Mouse (Mus musculus): ENCODE measurements around the gene Ldah. TPM values are rescaled to one million over a fixed set of nuclear protein-coding genes. Genes with fewer than 3 reads are reported as not detected.
"Not testable (repeated sequence)": the region's sequence is repeated elsewhere in the genome, so short reads cannot be mapped to it uniquely, and the experiment has no call there.

The Ldah gene
- polyA plus RNA-seq (2014; fragmentation: Nextera tagmentation; extraction: Ambion mirVana): 65.7 and 70.4 TPM in 2 replicates

DNA sequence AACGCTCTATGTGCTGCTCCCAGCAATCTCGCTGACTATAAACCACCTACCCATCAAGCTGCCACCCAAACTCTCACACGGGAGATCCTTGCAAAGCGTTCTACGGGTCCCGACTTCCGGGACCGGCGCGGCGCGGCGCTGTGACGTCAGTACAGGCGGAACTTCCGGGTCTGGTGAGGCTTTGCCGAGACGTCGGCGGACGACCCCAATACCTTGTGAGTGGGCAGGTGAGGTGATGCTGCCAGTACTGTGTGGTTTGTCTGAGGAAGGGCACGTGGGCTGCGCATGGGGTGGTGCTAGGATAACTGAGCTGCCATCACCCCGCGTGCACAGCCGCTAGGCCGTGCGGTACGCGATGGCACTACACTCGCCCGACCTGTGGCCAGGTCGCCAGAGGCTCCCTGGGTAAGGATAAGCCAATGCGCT lies at the start of gene Ldah:
Gene Ldah (plus strand): TSS at position 130 of the 426 bp plus-strand sequence.
- Histone ChIP-seq H3K36me3 (ENCODE audit: control insufficient read depth, insufficient read depth, low read length) (no peaks in the 10 kb centered on the region), H3K4me2 (ENCODE audit: low read length) (peak within 1 kb of the TSS; percentile 68), H3K27me3 (ENCODE audit: control insufficient read depth, insufficient read depth, low read length) (no peaks in the 10 kb centered on the region), H3K9me3 (ENCODE audit: control insufficient read depth, low read length) (no peaks in the 10 kb centered on the region; the same call in 1 of the 2 replicates), H3K9ac (replicated peaks; ENCODE audit: low read length) (peak within 1 kb of the TSS; percentile 80), H3K27ac (replicated peaks; ENCODE audit: low read depth, low read length) (peak within 1 kb of the TSS; percentile 77), H3K4me3 (replicated peaks; ENCODE audit: low read depth, low read length) (peak within 1 kb of the TSS; percentile 76), H3K4me1 (ENCODE audit: control insufficient read depth, insufficient read depth, low read length) (peaks cover 12% of the 10 kb centered on the region; the same call in 1 of the 2 replicates)
- peak; percentile 99 for ATAC-seq (ENCODE audit: low FRiP score, low TSS enrichment)
- under 1% methylated on average over 34 of the region's 34 CpGs for WGBS
- peak; percentile 96 for DNase-seq

DNA sequence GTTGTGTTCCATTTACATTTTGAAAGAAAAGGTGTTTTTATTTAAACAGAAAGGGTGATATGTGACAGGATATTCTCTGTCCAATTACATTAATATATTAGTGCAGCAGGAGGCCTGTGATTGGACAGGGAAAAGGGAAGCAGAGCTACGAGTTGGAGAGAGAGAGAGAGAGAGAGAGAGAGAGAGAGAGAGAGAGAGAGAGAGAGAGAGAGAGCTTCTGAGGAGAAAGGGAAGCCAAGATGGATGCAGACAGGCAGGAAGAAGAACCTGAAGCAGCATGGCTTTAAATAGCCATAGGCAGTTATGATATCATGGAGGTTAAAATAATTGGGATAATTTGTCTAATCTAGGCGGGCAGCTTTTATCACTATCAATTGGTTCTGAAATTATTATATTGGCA lies 40.2 kb upstream of the Ldah start:
- H3K9me3 ChIP-seq (ENCODE audit: control insufficient read depth, low read length): no peaks in the 10 kb centered on the region
- H3K4me2 ChIP-seq (ENCODE audit: low read length): no peak overlapping the region
- DNase-seq: no peak
- no peak overlapping the region for H3K9ac ChIP-seq (replicated peaks; ENCODE audit: low read length)
- no peaks in the 10 kb centered on the region for H3K27me3 ChIP-seq (ENCODE audit: control insufficient read depth, insufficient read depth, low read length)
- ATAC-seq (ENCODE audit: low FRiP score, low TSS enrichment): no peak
- H3K4me1 ChIP-seq (ENCODE audit: control insufficient read depth, insufficient read depth, low read length): no peaks in the 10 kb centered on the region
- no peaks in the 10 kb centered on the region for H3K36me3 ChIP-seq (ENCODE audit: control insufficient read depth, insufficient read depth, low read length)
- 85% methylated on average over 2 of the region's 2 CpGs for WGBS
- no peak overlapping the region for H3K27ac ChIP-seq (replicated peaks; ENCODE audit: low read depth, low read length)
- H3K4me3 ChIP-seq (replicated peaks; ENCODE audit: low read depth, low read length): no peak overlapping the region

DNA sequence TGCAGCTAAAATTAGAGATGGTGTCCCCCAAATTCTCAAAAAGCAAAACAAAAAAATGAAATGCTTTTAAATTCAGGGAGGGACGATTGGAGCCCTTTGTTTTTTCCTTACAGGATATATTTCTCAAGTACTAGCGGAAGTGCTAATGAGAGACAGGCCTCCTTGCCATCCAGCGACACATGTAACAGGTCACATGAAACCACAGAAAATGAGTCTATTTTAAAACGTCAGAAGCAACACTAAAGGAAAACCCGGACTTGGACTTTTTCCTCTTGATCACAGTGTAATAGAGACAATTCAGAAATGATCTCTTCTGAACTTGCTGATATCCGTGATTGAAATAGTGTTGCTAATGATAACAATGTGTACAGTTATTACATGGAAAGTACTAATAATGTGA lies 27.0 kb upstream of the Ldah start:
- H3K27ac ChIP-seq (replicated peaks; ENCODE audit: low read depth, low read length): no peak overlapping the region
- H3K4me3 ChIP-seq (replicated peaks; ENCODE audit: low read depth, low read length): no peak overlapping the region
- no peaks in the 10 kb centered on the region for H3K4me1 ChIP-seq (ENCODE audit: control insufficient read depth, insufficient read depth, low read length)
- ATAC-seq (ENCODE audit: low FRiP score, low TSS enrichment) (no peak), DNase-seq (no peak)
- H3K36me3 ChIP-seq (ENCODE audit: control insufficient read depth, insufficient read depth, low read length): no peaks in the 10 kb centered on the region
- H3K9ac ChIP-seq (replicated peaks; ENCODE audit: low read length): no peak overlapping the region
- H3K27me3 ChIP-seq (ENCODE audit: control insufficient read depth, insufficient read depth, low read length): no peaks in the 10 kb centered on the region
- WGBS: 74% methylated on average over 6 of the region's 6 CpGs
- no peak overlapping the region for H3K4me2 ChIP-seq (ENCODE audit: low read length)
- H3K9me3 ChIP-seq (ENCODE audit: control insufficient read depth, low read length): no peaks in the 10 kb centered on the region

DNA sequence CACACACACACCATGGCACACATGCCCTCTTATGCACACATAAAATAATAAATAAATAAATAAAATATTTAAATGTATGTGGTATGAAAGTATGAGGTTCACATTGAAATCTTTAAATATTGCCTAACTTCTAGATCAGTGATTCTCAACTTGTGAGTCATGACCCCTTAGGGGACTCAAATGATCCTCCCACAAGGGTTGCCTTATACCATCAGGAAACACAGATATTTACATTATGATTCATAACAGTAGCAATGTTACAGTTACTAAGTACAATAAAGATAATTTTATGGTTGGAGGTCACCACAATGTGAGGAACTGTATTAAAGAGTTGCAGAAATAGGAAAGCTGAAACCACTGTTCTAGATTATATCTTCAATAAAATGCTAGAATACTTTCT lies 26.2 kb upstream of the Ldah start:
- Histone ChIP-seq H3K27ac (replicated peaks; ENCODE audit: low read depth, low read length) (no peak overlapping the region), H3K27me3 (ENCODE audit: control insufficient read depth, insufficient read depth, low read length) (no peaks in the 10 kb centered on the region), H3K4me3 (replicated peaks; ENCODE audit: low read depth, low read length) (no peak overlapping the region), H3K4me1 (ENCODE audit: control insufficient read depth, insufficient read depth, low read length) (no peaks in the 10 kb centered on the region), H3K4me2 (ENCODE audit: low read length) (no peak overlapping the region), H3K9ac (replicated peaks; ENCODE audit: low read length) (no peak overlapping the region), H3K9me3 (ENCODE audit: control insufficient read depth, low read length) (no peaks in the 10 kb centered on the region), H3K36me3 (ENCODE audit: control insufficient read depth, insufficient read depth, low read length) (no peaks in the 10 kb centered on the region)
- ATAC-seq (ENCODE audit: low FRiP score, low TSS enrichment) (no peak), DNase-seq (no peak)

DNA sequence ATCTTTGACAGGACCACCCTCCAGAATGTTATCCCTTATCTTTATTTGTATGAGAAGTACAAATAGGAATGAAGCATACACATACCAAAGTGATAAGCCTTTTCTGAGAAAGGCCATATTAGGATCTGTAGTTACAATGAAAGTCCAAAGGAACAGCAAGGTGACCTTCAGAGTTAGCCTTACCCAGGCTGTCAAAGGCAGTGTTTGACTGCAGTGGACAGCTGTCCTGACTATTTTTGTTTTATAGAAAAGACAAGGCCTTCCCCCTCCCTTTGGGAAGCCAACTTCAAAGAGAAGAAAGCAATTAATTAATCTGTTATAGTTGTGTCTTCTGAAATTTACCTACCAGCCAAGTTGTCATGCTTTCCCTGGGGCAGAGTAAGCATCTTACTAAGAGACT lies 23.4 kb upstream of the Ldah start:
- no peaks in the 10 kb centered on the region for H3K9me3 ChIP-seq (ENCODE audit: control insufficient read depth, low read length)
- DNase-seq (no peak), ATAC-seq (ENCODE audit: low FRiP score, low TSS enrichment) (no peak)
- H3K27ac ChIP-seq (replicated peaks; ENCODE audit: low read depth, low read length): no peak overlapping the region
- H3K4me3 ChIP-seq (replicated peaks; ENCODE audit: low read depth, low read length): no peak overlapping the region
- H3K4me2 ChIP-seq (ENCODE audit: low read length): no peak overlapping the region
- no peaks in the 10 kb centered on the region for H3K27me3 ChIP-seq (ENCODE audit: control insufficient read depth, insufficient read depth, low read length)
- H3K36me3 ChIP-seq (ENCODE audit: control insufficient read depth, insufficient read depth, low read length): no peaks in the 10 kb centered on the region
- H3K4me1 ChIP-seq (ENCODE audit: control insufficient read depth, insufficient read depth, low read length): no peaks in the 10 kb centered on the region
- no peak overlapping the region for H3K9ac ChIP-seq (replicated peaks; ENCODE audit: low read length)

DNA sequence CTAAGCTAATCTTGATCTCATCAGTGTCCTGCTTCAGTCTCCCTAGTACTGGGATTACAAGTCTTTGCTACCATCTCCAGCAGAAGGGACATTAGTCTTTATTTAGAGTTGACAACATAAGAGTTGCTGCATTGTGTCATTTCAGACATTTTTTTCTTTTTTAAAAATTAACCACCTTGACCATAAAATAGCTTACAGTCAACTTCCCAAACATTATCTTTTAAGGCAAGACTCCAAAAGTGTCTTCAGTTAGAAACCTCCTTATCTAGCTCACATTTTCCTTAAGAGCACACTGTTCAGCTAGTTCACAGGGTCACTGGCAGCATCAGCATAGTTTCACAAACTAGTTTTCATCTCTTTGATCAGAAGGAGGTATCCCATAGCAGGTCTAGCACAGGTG lies 19.7 kb upstream of the Ldah start:
- Histone ChIP-seq H3K9ac (replicated peaks; ENCODE audit: low read length) (no peak overlapping the region), H3K9me3 (ENCODE audit: control insufficient read depth, low read length) (no peaks in the 10 kb centered on the region), H3K36me3 (ENCODE audit: control insufficient read depth, insufficient read depth, low read length) (no peaks in the 10 kb centered on the region), H3K27ac (replicated peaks; ENCODE audit: low read depth, low read length) (no peak overlapping the region), H3K4me3 (replicated peaks; ENCODE audit: low read depth, low read length) (no peak overlapping the region), H3K4me1 (ENCODE audit: control insufficient read depth, insufficient read depth, low read length) (no peaks in the 10 kb centered on the region), H3K27me3 (ENCODE audit: control insufficient read depth, insufficient read depth, low read length) (no peaks in the 10 kb centered on the region), H3K4me2 (ENCODE audit: low read length) (no peak overlapping the region)
- DNase-seq (no peak), ATAC-seq (ENCODE audit: low FRiP score, low TSS enrichment) (no peak)

DNA sequence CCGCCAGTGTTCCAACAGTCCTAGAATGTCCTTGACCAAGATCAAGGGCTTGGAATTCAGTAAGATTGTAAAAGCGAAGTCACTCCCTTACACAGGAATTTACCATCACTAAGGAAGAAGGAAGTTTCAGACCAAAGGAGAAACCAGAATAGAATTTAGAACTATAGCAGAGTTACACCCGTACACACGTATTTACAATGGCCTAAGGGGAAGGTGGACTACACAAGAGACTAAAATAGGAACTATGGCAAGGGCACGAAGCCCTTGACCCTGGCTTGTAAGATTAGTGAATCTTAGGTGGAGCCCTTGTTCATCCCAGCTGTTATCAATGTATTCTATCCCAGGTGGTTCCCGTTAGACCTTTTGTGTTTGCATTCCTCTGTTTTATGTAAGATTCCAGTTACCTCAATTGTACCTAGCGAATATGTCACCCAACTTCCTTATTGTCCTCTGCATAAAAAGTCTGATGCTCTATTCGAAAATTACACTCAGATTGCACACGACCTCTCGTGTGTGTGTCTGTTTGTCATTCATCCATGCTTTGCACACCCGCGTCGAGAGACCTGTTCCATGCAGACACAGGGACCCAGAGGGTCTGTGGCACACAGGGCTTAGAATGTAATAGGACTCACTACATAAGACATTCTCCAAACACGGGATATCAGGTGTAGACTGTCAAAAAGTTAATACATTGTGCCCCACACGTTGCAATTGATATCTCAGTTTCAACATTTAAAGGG lies 18.9 kb upstream of the Ldah start:
- not testable (repeated sequence) for H3K27me3 ChIP-seq (ENCODE audit: control insufficient read depth, insufficient read depth, low read length); ATAC-seq (ENCODE audit: low FRiP score, low TSS enrichment); DNase-seq

DNA sequence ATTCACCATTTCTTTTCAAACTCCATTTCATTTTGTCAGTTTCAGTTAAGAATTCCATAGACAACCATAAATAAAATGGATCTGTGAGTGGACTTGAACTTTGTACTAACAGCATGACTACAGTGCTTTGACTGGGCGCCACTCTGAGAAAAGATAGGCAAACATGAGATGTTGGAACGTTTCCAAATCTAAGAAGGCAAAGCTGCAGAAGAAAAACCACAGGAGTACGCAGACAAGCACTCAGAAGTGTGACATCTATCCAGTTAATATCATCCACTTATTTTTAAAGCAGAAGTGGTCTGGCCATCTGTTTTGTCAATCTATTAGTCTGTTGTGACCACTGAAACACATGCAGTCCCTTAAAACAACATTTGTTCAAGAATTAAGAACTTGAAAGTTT lies 18.2 kb upstream of the Ldah start:
- Histone ChIP-seq H3K36me3 (ENCODE audit: control insufficient read depth, insufficient read depth, low read length) (no peaks in the 10 kb centered on the region), H3K9ac (replicated peaks; ENCODE audit: low read length) (no peak overlapping the region), H3K4me3 (replicated peaks; ENCODE audit: low read depth, low read length) (no peak overlapping the region), H3K27ac (replicated peaks; ENCODE audit: low read depth, low read length) (no peak overlapping the region), H3K9me3 (ENCODE audit: control insufficient read depth, low read length) (no peaks in the 10 kb centered on the region), H3K4me2 (ENCODE audit: low read length) (no peak overlapping the region), H3K27me3 (ENCODE audit: control insufficient read depth, insufficient read depth, low read length) (no peaks in the 10 kb centered on the region), H3K4me1 (ENCODE audit: control insufficient read depth, insufficient read depth, low read length) (no peaks in the 10 kb centered on the region)
- ATAC-seq (ENCODE audit: low FRiP score, low TSS enrichment) (no peak), DNase-seq (no peak)
- 73% methylated on average over 3 of the region's 3 CpGs for WGBS

More for the DNA sequence above, 18.9 kb upstream of the Ldah start:
- not testable (repeated sequence) for H3K4me3 ChIP-seq (replicated peaks; ENCODE audit: low read depth, low read length); H3K4me1 ChIP-seq (ENCODE audit: control insufficient read depth, insufficient read depth, low read length); H3K36me3 ChIP-seq (ENCODE audit: control insufficient read depth, insufficient read depth, low read length); H3K9me3 ChIP-seq (ENCODE audit: control insufficient read depth, low read length); H3K27ac ChIP-seq (replicated peaks; ENCODE audit: low read depth, low read length); H3K4me2 ChIP-seq (ENCODE audit: low read length); H3K9ac ChIP-seq (replicated peaks; ENCODE audit: low read length)
- 90% methylated on average over 15 of the region's 15 CpGs for WGBS

DNA sequence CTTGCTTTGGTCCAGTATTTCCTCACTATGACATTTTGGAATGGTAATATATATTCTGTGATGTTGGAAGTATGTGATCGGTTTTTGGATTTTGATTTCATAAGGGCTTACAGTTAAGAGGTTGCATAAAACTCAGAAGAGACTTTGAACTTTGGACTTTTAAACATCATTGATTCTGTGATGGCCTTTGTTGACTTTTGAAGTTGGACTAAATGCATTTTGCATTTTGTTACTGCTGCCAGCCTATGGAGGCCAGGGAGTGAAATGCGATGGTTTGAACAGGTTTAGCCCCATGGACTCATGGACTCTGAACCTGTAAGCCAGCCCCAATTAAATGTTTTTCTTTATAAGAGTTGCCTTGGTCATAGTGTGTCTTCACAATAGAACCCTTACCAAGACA lies 2.2 kb upstream of the Ldah start:
- Histone ChIP-seq H3K27me3 (ENCODE audit: control insufficient read depth, insufficient read depth, low read length) (no peaks in the 10 kb centered on the region), H3K9me3 (ENCODE audit: control insufficient read depth, low read length) (no peaks in the 10 kb centered on the region), H3K27ac (replicated peaks; ENCODE audit: low read depth, low read length) (no peak overlapping the region), H3K4me3 (replicated peaks; ENCODE audit: low read depth, low read length) (no peak overlapping the region), H3K4me1 (ENCODE audit: control insufficient read depth, insufficient read depth, low read length) (peaks cover 12% of the 10 kb centered on the region; the same call in 1 of the 2 replicates), H3K4me2 (ENCODE audit: low read length) (no peak overlapping the region), H3K9ac (replicated peaks; ENCODE audit: low read length) (no peak overlapping the region), H3K36me3 (ENCODE audit: control insufficient read depth, insufficient read depth, low read length) (no peaks in the 10 kb centered on the region)
- 90% methylated on average over 2 of the region's 2 CpGs for WGBS
- no peak for DNase-seq
- ATAC-seq (ENCODE audit: low FRiP score, low TSS enrichment): no peak

Measured in midbrain, embryonic 14.5 days (tissue).